Mouse (Mus musculus): ENCODE results near the gene Paf1.

GRCm38 (mm10) chr7:28446446-28446845, 53.7 kb downstream of the Paf1 start:
- no peak for TF ChIP-seq POLR2A (IDR thresholded peaks at IDR 0.05; ENCODE audit: low read depth, low read length)
- peak; percentile 57 for TF ChIP-seq CTCF (IDR thresholded peaks at IDR 0.05; ENCODE audit: borderline replicate concordance, insufficient read depth, low read length)
